Mouse (Mus musculus): ENCODE measurements around the gene Sema5b.

Sema5b gene

GRCm38 (mm10) chr16:35711004-35711403 is 170.1 kb downstream of the Sema5b start:
- DNase-seq (ENCODE audit: low spot score in 2 of 2): no peak

- DNase-seq (ENCODE audit: low spot score in 2 of 2): no peak
Measured at GRCm38 (mm10) chr16:35713606-35714005, 172.7 kb downstream of the Sema5b start.
